Mouse (Mus musculus): Measurements from ENCODE around the gene Gstm1. TPM values are rescaled to one million over a fixed set of nuclear protein-coding genes. Genes with fewer than 3 reads are reported as not detected.

The Gstm1 gene
- polyA plus RNA-seq (2014; fragmentation: Illumina TruSeq; extraction: RNeasy Lipid Tissue Mini Kit (QIAGEN cat#74804)), result 56.8 TPM

DNA sequence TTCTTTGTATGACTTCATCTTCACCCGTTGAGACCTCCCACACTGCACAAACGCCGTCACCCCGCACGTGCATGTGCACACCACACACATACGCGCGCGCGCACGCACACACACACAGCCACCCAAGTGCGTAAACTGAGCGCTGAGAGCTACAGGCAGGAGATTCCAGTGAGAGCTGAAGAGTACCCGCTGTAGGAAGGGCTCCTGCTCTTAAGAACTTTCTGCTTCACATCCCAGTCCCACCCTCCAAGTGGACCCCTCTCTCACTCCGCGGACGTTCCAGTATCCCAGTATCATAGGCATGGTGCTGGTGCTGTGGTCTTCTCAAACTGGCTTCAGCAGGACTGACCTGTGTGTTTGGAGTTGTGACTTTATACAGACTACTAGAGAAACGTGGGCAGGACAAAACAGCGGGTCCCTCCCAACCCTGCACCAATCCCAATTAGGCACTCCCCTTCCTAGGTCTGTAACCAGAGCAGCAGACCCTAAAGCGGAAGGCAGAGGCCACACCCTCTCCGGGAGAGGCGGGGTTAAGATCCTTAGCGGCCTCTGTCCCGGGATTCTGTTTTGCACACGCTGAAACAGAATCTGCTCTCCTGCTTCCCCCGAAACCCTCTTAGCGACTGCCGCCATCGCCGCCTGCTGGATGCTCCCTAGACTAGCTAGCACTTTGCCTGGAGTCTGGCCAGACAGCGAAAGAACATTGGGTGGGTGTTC is at the start of gene Gstm1:
Gene Gstm1, minus strand, starts transcription at position 501 of the 717 bp plus-strand sequence.

DNA sequence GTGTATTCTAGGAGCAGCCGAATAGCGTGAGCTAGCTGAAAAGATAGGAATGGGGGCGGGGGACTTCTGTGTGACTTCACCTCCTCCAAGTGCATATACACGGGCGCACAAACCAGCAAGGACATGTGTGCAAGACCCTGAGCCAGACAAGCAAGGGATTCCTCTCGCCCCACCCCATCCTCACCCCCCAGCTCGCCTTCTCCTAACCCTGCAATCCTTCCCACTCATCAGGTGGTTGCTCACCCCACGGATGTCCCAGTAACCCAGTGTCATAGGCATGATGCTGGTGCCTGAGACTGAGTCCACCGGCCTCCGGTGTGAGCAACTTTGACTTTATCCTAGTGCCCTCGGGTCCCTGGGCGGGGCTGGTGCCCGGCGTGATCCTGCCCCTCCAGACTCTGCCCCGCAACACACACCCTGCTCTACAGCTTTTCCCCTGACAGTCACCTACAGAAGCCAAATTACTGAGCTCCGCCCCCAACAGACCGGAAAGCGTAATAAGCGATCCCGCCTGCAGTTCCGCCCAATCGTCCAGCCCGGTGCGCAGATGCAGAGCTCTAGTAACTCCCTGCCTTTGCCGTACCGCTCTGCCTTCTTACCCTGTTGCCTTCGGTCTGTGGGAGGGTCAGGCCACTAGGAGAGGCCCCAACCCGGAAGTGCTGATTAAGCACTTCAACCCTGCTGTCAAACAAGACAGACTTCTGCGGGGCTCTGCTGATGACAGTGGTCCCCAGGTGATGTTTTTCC is 26.8 kb upstream of the Gstm1 start, which contains the start of gene Gstm4:
Gene Gstm4, minus strand, starts transcription at position 501 of the 747 bp plus-strand sequence.

DNA sequence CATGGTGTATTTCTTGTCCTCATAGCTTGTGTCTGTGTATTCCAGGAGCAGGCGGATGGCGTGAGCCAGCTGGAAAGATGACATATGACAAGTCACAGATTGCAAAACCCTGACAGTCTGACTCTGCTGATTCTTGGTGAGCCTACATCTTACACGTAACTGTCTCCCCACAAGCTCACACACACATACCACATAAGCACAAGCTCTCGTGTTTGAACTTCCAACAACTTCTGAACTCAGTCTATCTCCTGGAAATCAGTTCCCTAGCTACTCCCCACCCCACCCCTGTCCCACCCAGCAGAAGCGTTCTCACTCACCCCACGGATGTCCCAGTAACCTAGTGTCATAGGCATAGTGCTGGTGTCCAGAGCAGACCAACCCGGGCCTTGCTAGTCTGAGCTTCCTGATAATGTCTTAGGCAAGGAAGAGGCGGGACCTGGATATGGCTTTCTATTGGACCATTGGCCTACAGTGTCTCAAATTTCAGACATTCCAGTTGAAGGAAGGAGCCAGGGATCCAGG is 31.7 kb downstream of the Gstm1 start, which contains the start of gene Gstm2:
Gene Gstm2, minus strand, starts transcription at position 413 of the 522 bp plus-strand sequence.

GRCm38 (mm10) chr3:107968724-107969395 is 48.9 kb downstream of the Gstm1 start, which contains the start of gene Gstm3:
TSS of gene Gstm3 (minus strand) at chr3:107969283.

Other genes starting within 250 kb of the Gstm1 start
- gene Eps8l3, start 140.7 kb downstream of the Gstm1 start, polyA plus RNA-seq (2014; fragmentation: Illumina TruSeq; extraction: RNeasy Lipid Tissue Mini Kit (QIAGEN cat#74804)), result 0.31 TPM
- gene Gstm5, start 122.2 kb downstream of the Gstm1 start, polyA plus RNA-seq (2014; fragmentation: Illumina TruSeq; extraction: RNeasy Lipid Tissue Mini Kit (QIAGEN cat#74804)), result 105 TPM
- gene Gstm7, start 86.2 kb downstream of the Gstm1 start, polyA plus RNA-seq (2014; fragmentation: Illumina TruSeq; extraction: RNeasy Lipid Tissue Mini Kit (QIAGEN cat#74804)), result 5.8 TPM
- 7.0 TPM for gene Gstm6, start 74.2 kb downstream of the Gstm1 start, polyA plus RNA-seq (2014; fragmentation: Illumina TruSeq; extraction: RNeasy Lipid Tissue Mini Kit (QIAGEN cat#74804))
- gene Gstm3, start 48.7 kb downstream of the Gstm1 start, polyA plus RNA-seq (2014; fragmentation: Illumina TruSeq; extraction: RNeasy Lipid Tissue Mini Kit (QIAGEN cat#74804)), result not detected
- 319 TPM for gene Gstm2, start 31.5 kb downstream of the Gstm1 start, polyA plus RNA-seq (2014; fragmentation: Illumina TruSeq; extraction: RNeasy Lipid Tissue Mini Kit (QIAGEN cat#74804))
- gene Gstm4, start 26.9 kb upstream of the Gstm1 start, polyA plus RNA-seq (2014; fragmentation: Illumina TruSeq; extraction: RNeasy Lipid Tissue Mini Kit (QIAGEN cat#74804)), result 1.4 TPM
- 8.6 TPM for gene Ampd2, start 68.7 kb upstream of the Gstm1 start, polyA plus RNA-seq (2014; fragmentation: Illumina TruSeq; extraction: RNeasy Lipid Tissue Mini Kit (QIAGEN cat#74804))
- gene Gnat2, start 74.8 kb upstream of the Gstm1 start, polyA plus RNA-seq (2014; fragmentation: Illumina TruSeq; extraction: RNeasy Lipid Tissue Mini Kit (QIAGEN cat#74804)), result 1.00 TPM
- 422 TPM for gene Gnai3, start 128.2 kb upstream of the Gstm1 start, polyA plus RNA-seq (2014; fragmentation: Illumina TruSeq; extraction: RNeasy Lipid Tissue Mini Kit (QIAGEN cat#74804))
- not detected for gene Gpr61, start 136.9 kb upstream of the Gstm1 start, polyA plus RNA-seq (2014; fragmentation: Illumina TruSeq; extraction: RNeasy Lipid Tissue Mini Kit (QIAGEN cat#74804))
- gene Amigo1, start 168.4 kb upstream of the Gstm1 start, polyA plus RNA-seq (2014; fragmentation: Illumina TruSeq; extraction: RNeasy Lipid Tissue Mini Kit (QIAGEN cat#74804)), result 8.3 TPM
- 3.5 TPM for gene Cyb561d1, start 183.2 kb upstream of the Gstm1 start, polyA plus RNA-seq (2014; fragmentation: Illumina TruSeq; extraction: RNeasy Lipid Tissue Mini Kit (QIAGEN cat#74804))
- 1.2 TPM for gene Atxn7l2, start 193.0 kb upstream of the Gstm1 start, polyA plus RNA-seq (2014; fragmentation: Illumina TruSeq; extraction: RNeasy Lipid Tissue Mini Kit (QIAGEN cat#74804))
- not detected for gene Sypl2, start 208.7 kb upstream of the Gstm1 start, polyA plus RNA-seq (2014; fragmentation: Illumina TruSeq; extraction: RNeasy Lipid Tissue Mini Kit (QIAGEN cat#74804))
- gene Psma5, start 239.0 kb upstream of the Gstm1 start, polyA plus RNA-seq (2014; fragmentation: Illumina TruSeq; extraction: RNeasy Lipid Tissue Mini Kit (QIAGEN cat#74804)), result 128 TPM

All from ovary, adult 10 weeks (tissue).